Mouse (Mus musculus): ENCODE measurements around the gene Slc9a4. TPM values are rescaled to one million over a fixed set of nuclear protein-coding genes. Genes with fewer than 3 reads are reported as not detected.

Slc9a4 gene
- polyA plus RNA-seq, 1 experiment from 2014 or later = not detected

- Histone ChIP-seq H3K4me2 (replicated peaks) (no peak overlapping the region), H3K9ac (replicated peaks) (no peak overlapping the region), H3K36me3 (no peaks in the 10 kb centered on the region), H3K27ac (replicated peaks) (no peak overlapping the region), H3K4me3 (no peak overlapping the region), H3K27me3 (no peaks in the 10 kb centered on the region), H3K9me3 (no peaks in the 10 kb centered on the region), H3K4me1 (no peaks in the 10 kb centered on the region)
- no peak for ATAC-seq (ENCODE audit: low FRiP score, low read depth)
- WGBS = 93% methylated on average over 25 of the region's 25 CpGs
These were observed 20.8 kb downstream of the Slc9a4 start for GRCm38 (mm10) chr1:40600394-40601327.

DNA sequence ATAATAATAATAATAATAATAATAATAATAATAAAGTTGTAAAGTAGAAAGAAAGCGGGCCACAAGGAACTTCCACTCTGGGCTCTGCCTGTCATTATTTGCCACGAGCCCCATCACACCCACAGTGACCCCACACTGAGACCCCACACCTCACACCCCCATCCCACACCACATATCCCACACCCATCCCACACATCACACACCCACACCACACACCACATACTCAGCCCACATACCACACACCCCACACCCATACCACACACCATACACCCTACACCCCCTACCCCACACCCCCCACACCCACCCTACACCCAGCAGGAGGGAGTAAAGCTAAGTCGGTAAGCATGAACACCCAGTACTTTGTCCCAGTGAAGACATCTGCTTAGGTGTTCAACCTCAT lies 21.6 kb downstream of the Slc9a4 start:
- no peak overlapping the region for H3K4me3 ChIP-seq
- no peak for ATAC-seq (ENCODE audit: low FRiP score, low read depth)
- 84% methylated on average over 3 of the region's 3 CpGs for WGBS
- no peaks in the 10 kb centered on the region for H3K36me3 ChIP-seq
- H3K4me1 ChIP-seq = no peaks in the 10 kb centered on the region
- no peak overlapping the region for H3K9ac ChIP-seq (replicated peaks)
- H3K27me3 ChIP-seq = no peaks in the 10 kb centered on the region
- no peak overlapping the region for H3K27ac ChIP-seq (replicated peaks)
- H3K4me2 ChIP-seq (replicated peaks) = no peak overlapping the region
- no peaks in the 10 kb centered on the region for H3K9me3 ChIP-seq

DNA sequence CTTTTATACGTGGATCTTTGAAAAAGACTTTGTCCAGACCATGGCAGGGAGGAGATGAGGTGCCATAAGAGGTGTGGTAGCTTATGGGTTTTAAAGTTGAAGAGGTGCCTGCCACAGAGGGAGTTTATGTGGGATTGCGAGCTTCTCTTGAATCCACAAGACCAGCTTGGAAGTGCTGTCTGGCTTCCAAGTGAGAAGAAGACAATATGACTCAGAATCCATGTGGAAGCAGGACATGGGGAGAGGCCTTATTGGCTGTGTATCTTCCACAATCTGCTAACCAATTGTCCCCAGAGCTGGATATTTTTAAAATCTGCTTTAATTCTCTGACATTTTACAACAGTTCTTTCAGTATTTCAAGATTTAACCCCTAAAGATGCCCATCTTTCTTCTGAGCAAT lies 33.3 kb downstream of the Slc9a4 start:
- Histone ChIP-seq H3K4me3 (no peak overlapping the region), H3K9me3 (no peaks in the 10 kb centered on the region), H3K36me3 (no peaks in the 10 kb centered on the region), H3K27ac (replicated peaks) (no peak overlapping the region), H3K9ac (replicated peaks) (no peak overlapping the region), H3K4me1 (no peaks in the 10 kb centered on the region), H3K4me2 (replicated peaks) (no peak overlapping the region), H3K27me3 (no peaks in the 10 kb centered on the region)
- 81% methylated on average over 2 of the region's 2 CpGs for WGBS
- no peak for ATAC-seq (ENCODE audit: low FRiP score, low read depth)

DNA sequence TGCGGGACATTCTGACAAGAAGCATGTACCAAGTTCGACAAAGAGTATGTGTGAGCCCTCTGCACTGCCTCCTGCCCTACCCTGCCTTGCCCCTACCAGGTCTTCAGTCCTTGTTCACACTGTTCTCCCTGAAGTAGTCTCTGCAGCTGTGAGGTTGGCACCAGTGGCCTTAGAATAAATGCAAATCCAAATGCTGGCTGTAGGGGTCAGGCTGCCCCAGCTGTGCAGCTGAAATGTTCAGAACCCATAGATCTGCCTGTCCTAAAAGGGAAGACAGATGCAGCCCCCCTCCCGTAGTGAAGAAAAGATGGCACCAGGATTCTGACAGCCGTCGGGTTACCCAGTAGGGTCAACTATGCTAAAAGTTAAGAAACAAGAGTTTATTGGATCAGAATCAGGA lies 39.2 kb downstream of the Slc9a4 start:
- ATAC-seq (ENCODE audit: low FRiP score, low read depth) = 0 out of 2 replicates have a peak, but pooled peaks have one; percentile 16
- Histone ChIP-seq H3K9ac (replicated peaks) (no peak overlapping the region), H3K9me3 (no peaks in the 10 kb centered on the region), H3K27ac (replicated peaks) (no peak overlapping the region), H3K4me2 (replicated peaks) (no peak overlapping the region), H3K4me1 (no peaks in the 10 kb centered on the region), H3K27me3 (no peaks in the 10 kb centered on the region), H3K4me3 (no peak overlapping the region), H3K36me3 (no peaks in the 10 kb centered on the region)
- 83% methylated on average over 5 of the region's 5 CpGs for WGBS

GRCm38 (mm10) chr1:40619871-40620270 lies 40.0 kb downstream of the Slc9a4 start:
- no peak overlapping the region for H3K4me2 ChIP-seq (replicated peaks)
- H3K27ac ChIP-seq (replicated peaks) = no peak overlapping the region
- H3K4me3 ChIP-seq = no peak overlapping the region
- H3K4me1 ChIP-seq = no peaks in the 10 kb centered on the region
- no peaks in the 10 kb centered on the region for H3K36me3 ChIP-seq
- H3K9ac ChIP-seq (replicated peaks) = no peak overlapping the region
- H3K27me3 ChIP-seq = no peaks in the 10 kb centered on the region
- no peaks in the 10 kb centered on the region for H3K9me3 ChIP-seq
- whole genome bisulfite sequencing = 85% methylated on average over 5 of the region's 5 CpGs
- no peak for ATAC-seq (ENCODE audit: low FRiP score, low read depth)

DNA sequence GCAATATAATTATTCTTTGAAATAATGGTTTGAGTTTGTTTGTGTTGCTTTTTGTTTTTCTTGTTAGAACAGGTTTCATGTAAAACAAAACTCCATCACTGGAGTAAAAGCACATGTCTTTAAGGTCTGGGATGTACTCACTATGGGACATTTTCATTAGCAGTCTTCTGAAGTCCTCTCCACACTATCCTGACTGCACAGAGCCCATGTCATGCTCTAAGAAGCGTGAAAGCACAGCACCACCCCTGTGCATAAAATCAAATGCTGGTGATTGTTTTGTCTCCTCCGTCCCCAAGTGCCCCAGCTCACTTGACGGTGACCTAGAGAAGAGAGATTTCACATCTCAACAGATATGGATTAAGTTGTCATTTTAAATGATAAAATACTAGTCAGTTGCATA lies 45.1 kb downstream of the Slc9a4 start:
- Histone ChIP-seq H3K36me3 (no peaks in the 10 kb centered on the region), H3K9me3 (no peaks in the 10 kb centered on the region), H3K4me3 (no peak overlapping the region), H3K27me3 (no peaks in the 10 kb centered on the region), H3K9ac (replicated peaks) (no peak overlapping the region), H3K27ac (replicated peaks) (no peak overlapping the region), H3K4me1 (no peaks in the 10 kb centered on the region), H3K4me2 (replicated peaks) (no peak overlapping the region)
- no peak for ATAC-seq (ENCODE audit: low FRiP score, low read depth)
- 32% methylated on average over 3 of the region's 3 CpGs for WGBS

GRCm38 (mm10) chr1:40626954-40627353 lies 47.1 kb downstream of the Slc9a4 start:
- no peak overlapping the region for H3K4me3 ChIP-seq
- no peaks in the 10 kb centered on the region for H3K36me3 ChIP-seq
- H3K4me2 ChIP-seq (replicated peaks) = no peak overlapping the region
- H3K27me3 ChIP-seq = no peaks in the 10 kb centered on the region
- no peak overlapping the region for H3K27ac ChIP-seq (replicated peaks)
- H3K4me1 ChIP-seq = no peaks in the 10 kb centered on the region
- no peak overlapping the region for H3K9ac ChIP-seq (replicated peaks)
- no peaks in the 10 kb centered on the region for H3K9me3 ChIP-seq
- no peak for ATAC-seq (ENCODE audit: low FRiP score, low read depth)

GRCm38 (mm10) chr1:40628443-40628842 lies 48.6 kb downstream of the Slc9a4 start:
- ATAC-seq (ENCODE audit: low FRiP score, low read depth) = no peak
- no peaks in the 10 kb centered on the region for H3K27me3 ChIP-seq
- H3K9ac ChIP-seq (replicated peaks) = no peak overlapping the region
- H3K36me3 ChIP-seq = no peaks in the 10 kb centered on the region
- no peak overlapping the region for H3K4me3 ChIP-seq
- H3K27ac ChIP-seq (replicated peaks) = no peak overlapping the region
- no peaks in the 10 kb centered on the region for H3K4me1 ChIP-seq
- 90% methylated on average over 3 of the region's 3 CpGs for WGBS
- H3K9me3 ChIP-seq = no peaks in the 10 kb centered on the region
- no peak overlapping the region for H3K4me2 ChIP-seq (replicated peaks)

- Histone ChIP-seq H3K4me2 (replicated peaks) (no peak overlapping the region), H3K4me1 (no peaks in the 10 kb centered on the region), H3K9ac (replicated peaks) (no peak overlapping the region), H3K27ac (replicated peaks) (no peak overlapping the region), H3K27me3 (no peaks in the 10 kb centered on the region), H3K4me3 (no peak overlapping the region), H3K36me3 (no peaks in the 10 kb centered on the region), H3K9me3 (no peaks in the 10 kb centered on the region)
- 69% methylated on average over 2 of the region's 2 CpGs for WGBS
- ATAC-seq (ENCODE audit: low FRiP score, low read depth) = no peak
These were observed 52.7 kb downstream of the Slc9a4 start for GRCm38 (mm10) chr1:40632407-40633062.

DNA sequence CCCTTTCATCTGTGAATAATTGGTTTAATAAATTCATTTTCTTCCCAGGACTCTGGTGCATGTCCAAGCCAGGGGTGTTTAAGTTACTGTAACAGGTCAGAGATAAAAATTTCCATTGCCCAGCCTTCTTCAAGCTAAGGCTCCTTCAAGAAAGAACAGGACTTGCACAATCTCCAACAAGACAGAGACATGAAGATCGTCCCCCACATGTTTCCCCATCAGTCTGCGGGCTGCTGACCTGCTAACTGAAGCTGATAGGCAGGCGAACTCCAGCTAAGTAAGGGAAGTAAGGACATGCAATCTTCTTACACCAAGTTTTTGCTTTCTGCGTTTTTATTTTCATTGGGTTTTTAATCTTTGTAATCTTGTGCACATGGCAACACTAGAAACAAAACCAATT lies 54.7 kb downstream of the Slc9a4 start:
- Histone ChIP-seq H3K4me2 (replicated peaks) (no peak overlapping the region), H3K27ac (replicated peaks) (no peak overlapping the region), H3K4me1 (no peaks in the 10 kb centered on the region), H3K9ac (replicated peaks) (no peak overlapping the region), H3K9me3 (no peaks in the 10 kb centered on the region), H3K27me3 (no peaks in the 10 kb centered on the region), H3K4me3 (no peak overlapping the region), H3K36me3 (no peaks in the 10 kb centered on the region)
- WGBS = 66% methylated on average over 4 of the region's 4 CpGs
- no peak for ATAC-seq (ENCODE audit: low FRiP score, low read depth)

DNA sequence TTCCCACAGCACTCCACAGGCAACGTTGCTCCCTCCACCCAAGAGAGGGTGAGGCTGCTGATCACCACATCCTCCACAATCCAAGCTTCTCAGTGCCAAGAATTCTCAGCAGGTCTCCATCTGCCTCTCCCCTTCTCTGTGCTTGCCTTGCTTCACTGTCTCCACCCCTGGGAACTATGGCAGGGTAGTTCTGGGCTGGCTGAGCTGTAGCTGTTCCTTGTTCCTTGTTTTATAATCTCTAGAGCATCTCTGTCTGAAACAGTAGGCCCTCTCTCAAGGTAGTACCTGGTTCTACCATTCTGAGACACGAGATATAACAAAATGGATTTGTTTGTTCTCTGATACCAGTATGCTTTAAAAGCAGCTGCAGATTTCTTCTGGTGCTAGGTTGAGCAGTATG lies 68.4 kb downstream of the Slc9a4 start:
- Histone ChIP-seq H3K9me3 (no peaks in the 10 kb centered on the region), H3K9ac (replicated peaks) (no peak overlapping the region), H3K4me3 (no peak overlapping the region), H3K27ac (replicated peaks) (no peak overlapping the region), H3K4me2 (replicated peaks) (no peak overlapping the region), H3K4me1 (no peaks in the 10 kb centered on the region), H3K36me3 (no peaks in the 10 kb centered on the region), H3K27me3 (no peaks in the 10 kb centered on the region)
- no peak for ATAC-seq (ENCODE audit: low FRiP score, low read depth)
- 59% methylated on average over 2 of the region's 2 CpGs for WGBS

GRCm38 (mm10) chr1:40650803-40651497 lies 71.1 kb downstream of the Slc9a4 start:
- no peaks in the 10 kb centered on the region for H3K27me3 ChIP-seq
- 79% methylated on average over 6 of the region's 6 CpGs for WGBS
- H3K4me3 ChIP-seq = no peak overlapping the region
- no peak overlapping the region for H3K27ac ChIP-seq (replicated peaks)
- no peak overlapping the region for H3K4me2 ChIP-seq (replicated peaks)
- no peaks in the 10 kb centered on the region for H3K4me1 ChIP-seq
- H3K9ac ChIP-seq (replicated peaks) = no peak overlapping the region
- no peak for ATAC-seq (ENCODE audit: low FRiP score, low read depth)
- no peaks in the 10 kb centered on the region for H3K36me3 ChIP-seq
- H3K9me3 ChIP-seq = no peaks in the 10 kb centered on the region
